Mouse (Mus musculus): ENCODE data around the gene Grb2.
A peak's percentile ranks its signal among the peaks of the same experiment; 100 is the strongest.

The Grb2 gene

DNA sequence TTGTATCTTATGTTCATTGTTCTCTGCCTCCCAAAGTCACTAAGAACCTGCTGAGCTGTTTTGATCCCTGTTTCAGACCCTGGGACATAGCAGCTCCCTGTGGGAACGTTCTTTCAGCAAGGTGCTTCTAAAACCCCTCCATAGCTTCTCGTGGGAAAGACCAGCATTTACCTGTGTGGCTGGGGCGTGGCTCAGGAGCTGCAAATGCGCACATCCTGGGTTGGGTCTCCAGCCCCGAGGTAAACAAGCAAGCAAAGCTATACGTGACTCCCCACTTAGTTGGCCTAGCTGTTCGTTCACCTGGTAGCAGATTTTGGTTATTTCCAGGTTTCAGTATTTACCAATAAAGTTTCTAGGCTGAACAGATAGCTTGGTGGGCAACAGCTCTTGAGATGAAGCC, 76.2 kb downstream of the Grb2 start:
- TF ChIP-seq GATA4 (IDR thresholded peaks at IDR 0.05; ENCODE audit: insufficient replicate concordance, low read length), result no peak

DNA sequence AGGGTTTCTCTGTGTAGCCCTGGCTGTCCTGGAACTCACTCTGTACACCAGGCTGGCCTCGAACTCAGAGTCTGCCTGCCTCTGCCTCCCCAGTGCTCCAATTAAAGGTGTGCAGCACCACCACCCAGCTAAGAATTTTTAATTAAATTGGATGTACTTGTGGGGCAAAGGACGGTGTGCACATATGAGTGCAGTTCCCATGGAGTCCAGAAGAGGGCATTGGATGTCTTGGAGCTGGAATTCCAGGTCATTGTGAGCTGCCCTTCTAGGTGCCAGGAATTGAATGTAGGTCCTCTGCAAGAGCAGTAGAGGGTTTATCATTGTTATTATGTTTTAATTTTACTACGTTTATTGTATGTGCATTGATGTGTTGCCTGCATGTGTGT, 76.9 kb downstream of the Grb2 start:
- TF ChIP-seq GATA4 (IDR thresholded peaks at IDR 0.05; ENCODE audit: insufficient replicate concordance, low read length), result no peak

DNA sequence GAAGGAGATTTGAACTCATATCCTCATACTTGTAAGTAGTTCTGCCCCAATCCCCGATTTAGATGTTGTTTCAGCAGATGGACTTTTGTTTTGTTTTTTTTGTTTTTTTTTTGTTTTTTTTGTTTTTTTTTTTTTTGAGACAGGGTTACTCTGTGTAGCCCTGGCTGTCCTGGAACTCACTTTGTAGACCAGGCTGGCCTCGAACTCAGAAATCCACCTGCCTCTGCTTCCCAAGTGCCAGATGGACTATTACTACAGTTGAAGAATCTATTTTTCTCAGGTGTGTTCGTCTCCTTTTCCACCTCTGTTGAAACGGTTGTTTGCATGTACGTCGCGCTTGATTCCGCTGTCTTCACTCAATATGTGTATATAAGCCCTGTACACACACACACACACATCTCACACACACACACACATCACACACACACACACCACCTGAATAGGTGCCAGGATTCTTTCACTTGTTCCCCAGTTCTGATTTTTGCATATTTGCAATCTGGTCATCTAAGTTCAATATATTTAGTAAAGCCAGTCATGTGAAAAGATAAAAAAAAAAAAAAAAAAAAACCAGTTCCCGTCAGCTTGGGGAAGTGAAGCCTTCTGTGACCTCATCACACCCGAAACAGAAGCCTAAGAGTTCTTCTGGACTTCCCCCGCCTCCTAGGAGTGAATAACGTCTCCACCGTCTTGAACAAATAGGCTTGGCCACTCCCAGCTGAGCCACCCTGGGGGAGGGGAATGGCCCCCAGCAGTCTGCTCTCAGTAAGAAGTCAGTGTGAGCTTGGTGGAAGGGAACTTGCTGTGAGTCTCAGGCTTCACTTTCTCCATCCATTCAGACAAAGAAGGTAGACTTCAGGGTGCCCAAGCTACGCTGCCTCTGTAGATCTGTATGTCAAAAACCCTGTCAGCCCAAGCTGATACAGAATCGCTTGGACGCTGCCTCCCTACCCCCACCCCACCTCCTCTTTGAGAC, 77.6 kb downstream of the Grb2 start:
- no peak for TF ChIP-seq GATA4 (IDR thresholded peaks at IDR 0.05; ENCODE audit: insufficient replicate concordance, low read length)

DNA sequence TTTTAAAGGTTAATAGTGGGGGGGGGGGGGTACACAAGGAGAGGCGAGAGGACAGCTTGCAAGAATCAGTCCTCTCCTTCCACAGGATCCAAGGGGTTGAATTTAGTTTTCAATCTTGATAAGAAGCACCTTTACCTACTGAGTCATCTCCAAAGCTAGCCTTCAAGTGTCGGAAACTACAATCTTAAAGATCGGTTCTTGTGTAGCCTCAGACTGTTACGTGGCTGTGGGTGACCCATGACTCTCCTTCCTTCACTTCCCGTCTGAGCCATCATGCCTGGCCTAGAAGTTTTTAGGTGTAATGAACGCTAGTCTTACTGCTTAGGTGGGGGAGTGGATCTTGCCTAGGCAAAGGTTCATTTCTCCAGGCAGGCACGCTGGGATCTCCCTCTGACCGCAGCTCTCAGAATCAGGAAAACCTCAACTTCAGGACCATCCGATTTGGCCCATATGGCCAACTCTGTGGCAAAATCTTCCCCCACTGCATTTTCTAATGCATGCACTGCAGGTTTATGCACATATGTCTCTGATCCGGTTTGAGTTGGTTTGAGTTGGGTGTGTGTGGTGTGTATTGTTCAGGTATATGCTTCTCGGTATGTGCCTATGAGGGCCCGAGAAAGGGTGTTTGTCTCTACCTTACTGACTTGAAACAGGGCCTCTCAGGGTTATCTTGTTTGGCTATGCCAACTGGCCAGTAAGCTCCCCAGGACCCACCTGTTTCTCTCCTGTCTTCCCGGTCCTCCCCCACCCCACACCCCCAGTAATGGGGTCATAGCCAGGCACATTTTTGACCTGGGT, 78.5 kb downstream of the Grb2 start:
- no peak for TF ChIP-seq GATA4 (IDR thresholded peaks at IDR 0.05; ENCODE audit: insufficient replicate concordance, low read length)

DNA sequence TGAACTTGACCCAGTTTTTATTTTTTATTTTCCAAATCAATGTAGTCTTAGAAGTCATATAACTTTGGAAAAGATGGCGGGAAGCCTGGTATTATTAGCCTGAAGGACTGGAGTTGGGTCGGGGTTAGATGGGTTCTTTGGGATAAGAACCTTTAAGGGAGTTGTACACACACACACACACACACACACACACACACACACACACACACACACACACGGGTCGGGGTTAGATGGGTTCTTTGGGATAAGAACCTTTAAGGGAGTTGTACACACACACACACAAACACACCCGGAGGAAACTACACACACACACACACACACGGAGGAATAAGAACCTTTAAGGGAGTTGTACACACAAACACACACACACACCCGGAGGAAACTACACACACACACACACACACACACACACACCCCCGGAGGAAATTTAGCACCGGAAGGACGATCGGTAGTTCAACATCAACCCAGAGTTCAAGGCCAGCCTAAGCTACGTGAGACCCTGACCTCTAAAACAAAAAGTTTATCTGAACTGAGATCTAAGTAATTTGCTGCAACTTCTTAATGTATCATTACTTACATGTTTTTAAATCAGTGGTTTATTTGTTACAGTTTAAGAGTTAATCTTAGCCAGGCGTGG, 79.8 kb downstream of the Grb2 start:
- no peak for TF ChIP-seq GATA4 (IDR thresholded peaks at IDR 0.05; ENCODE audit: insufficient replicate concordance, low read length)

DNA sequence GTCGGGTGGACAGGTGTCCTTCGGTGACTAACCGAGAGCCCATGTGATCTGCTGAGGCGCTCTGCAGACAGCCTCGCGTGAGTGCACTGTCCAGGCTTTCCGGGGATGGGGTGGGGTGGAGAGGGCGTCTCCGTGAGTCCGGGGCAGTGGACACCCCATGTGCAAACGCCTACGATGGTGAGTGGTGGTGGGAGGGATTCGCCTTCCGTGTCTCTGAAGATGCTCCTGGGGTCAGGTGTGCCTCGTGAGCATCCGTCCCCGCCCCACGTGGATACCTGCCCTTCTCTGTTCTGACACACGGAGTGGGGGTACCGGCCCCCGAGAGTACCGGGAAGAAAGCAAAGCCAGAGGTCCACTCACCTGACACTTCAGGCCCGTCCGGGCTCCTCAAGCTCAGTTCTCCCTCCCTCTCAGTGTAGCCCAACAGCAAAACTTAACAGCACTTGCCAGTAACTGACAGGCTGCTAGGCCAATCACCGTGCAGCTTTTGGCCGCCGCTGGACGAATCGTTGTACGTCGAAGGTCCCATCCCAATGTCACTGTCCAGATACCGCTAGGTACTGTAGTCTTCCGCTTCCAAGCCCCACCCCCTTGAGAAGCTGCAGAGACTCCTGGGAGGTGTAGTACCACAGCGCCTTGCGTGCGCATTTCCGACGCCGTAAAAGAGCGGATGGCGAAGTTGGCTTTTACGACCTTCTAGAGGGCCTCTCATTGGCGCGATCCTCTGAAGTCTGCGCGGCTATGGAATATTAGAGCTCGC, 80.5 kb downstream of the Grb2 start, which contains the start of gene Slc25a19:
TSS of gene Slc25a19 (minus strand) at position 591 of the 760 bp plus-strand sequence.
- peak; percentile 50 for TF ChIP-seq GATA4 (IDR thresholded peaks at IDR 0.05; ENCODE audit: insufficient replicate concordance, low read length)

DNA sequence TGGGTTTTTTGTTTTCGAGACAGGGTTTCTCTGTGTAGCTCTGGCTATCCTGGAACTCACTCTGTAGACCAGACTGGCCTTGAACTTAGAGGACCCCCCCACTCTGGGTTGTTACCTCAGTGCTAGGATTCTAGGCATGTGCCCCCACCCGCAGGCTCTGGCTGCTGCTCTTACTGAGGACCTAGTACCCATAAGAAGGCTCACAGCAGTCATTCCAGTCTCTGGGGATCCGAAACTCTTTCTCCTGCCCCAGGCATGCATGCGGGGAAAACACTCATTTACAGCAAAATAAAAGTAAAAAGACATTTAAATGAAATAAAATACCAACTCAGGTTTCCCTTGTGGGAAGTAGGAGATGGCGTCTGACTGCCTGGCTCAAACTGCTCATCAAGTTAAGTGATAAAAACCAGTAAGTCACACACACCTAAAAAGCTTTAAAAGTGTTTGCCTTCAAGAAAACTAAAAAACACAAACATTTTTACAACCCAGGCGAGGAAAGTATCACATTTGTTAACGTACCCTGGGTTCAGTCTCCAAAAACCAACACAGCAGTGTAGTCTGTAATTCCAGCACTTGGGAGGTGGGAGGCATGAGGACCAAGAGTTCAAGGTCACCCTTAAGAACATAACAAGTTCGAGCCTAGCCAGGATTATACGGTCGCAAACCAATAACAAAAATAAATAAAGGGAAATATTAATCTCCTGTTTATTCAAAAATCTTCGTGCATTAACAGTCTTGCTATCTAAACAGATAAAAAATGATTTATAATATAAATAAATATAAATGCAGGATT, 81.4 kb downstream of the Grb2 start:
- no peak for TF ChIP-seq GATA4 (IDR thresholded peaks at IDR 0.05; ENCODE audit: insufficient replicate concordance, low read length)

DNA sequence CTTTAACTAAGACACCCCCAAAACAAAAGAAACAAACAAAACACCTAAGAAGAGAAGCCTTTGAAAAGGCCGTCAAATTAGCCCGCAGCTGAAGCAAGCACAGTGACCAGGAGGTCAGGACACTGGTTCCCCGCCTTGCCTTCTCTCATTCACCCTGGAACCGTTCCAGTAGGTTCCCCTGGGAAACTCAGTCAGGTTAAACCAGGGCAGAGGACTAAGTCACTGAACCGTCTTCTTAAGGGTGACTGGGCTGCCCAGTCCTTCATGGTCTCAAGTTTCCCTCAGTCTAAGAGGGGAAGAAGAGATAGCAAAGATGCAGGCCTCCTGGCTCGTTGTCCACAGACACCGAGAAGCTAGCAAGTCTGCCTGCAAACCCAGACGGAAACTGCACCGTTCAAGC, 82.5 kb downstream of the Grb2 start:
- TF ChIP-seq GATA4 (IDR thresholded peaks at IDR 0.05; ENCODE audit: insufficient replicate concordance, low read length), result no peak

DNA sequence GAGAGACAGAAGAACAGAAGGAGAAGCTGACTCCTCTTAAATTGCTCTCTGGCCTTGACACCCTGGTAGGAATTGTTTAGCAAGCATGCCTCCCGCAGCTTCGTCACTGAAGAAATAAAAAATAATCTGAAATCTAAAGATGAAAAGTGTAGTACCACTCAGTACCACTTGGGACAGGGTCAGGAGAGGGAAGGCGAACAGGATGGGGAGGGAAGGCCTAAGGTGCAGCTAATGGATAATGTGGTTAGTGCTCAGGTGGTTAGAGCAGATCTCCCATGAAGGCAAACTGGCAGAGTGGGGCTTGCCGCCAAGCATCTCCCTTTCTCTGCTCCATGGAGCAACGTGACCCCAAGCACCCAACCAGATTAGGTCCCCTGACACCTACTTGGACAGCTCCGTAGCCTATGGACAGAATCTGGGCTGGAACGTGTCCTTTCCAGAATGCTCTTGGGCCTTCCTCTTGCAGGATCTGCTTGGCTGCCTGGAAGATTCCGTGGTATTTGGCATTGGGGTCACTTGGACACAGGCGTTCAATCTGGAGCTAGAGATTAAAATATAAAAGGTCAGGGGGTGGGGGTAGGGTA, 84.8 kb downstream of the Grb2 start:
- TF ChIP-seq GATA4 (IDR thresholded peaks at IDR 0.05; ENCODE audit: insufficient replicate concordance, low read length), result no peak

DNA sequence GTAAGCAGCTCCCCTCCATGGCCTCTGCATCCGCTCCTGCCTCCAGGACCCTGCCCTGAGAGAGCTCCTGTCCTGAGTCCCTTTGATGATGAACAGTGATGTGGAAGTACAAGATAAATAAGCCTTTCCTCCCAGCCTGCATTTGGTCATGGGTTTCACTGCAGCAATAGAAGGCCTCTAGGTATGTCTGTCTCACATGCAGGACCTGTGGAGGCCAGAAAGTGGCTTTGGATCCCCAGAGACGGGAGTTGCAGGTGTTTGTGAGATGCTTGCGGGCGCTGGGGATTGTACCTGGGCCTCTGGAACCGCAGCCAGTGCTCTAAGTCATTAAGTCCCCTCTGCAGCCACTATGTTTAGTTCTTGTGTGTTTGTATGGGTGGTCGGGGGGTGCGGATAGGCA, 88.4 kb downstream of the Grb2 start:
- no peak for TF ChIP-seq GATA4 (IDR thresholded peaks at IDR 0.05; ENCODE audit: insufficient replicate concordance, low read length)

DNA sequence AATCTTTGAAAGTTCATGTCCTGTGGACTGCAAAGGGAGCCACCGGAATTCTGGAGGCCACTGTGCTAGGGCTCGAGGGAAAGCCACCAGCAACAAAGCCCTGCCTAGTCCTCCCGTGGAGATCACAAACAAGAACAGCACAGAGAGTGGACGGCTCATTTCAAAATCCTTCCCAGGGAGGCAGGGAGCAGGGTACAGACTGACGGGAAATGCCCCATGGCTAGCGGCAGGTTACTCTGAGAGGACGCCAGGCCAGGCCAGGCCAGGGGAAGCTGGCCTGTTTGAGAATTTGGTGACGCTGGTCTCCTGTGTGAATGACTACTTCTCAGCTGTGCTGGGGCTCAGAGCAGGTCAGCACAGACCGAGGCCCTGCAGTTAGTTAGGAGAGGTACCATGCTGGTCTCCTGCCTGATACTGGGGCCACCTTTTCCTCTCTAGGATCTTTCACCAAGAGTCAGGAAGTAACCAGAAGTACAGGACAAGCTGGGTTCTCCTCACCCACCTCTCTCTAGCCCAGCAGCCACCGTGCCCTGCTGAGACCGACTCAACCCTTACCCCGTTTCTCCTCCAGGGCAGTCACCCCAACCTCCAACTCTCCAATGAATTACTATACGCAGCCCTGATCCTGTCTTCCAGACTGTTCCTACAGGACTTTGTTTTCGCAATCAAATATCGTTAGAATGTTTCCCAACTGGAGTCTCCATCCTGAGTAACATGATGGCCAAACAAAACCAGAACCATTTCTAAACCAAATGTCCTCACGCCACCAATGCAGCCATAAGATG, 89.5 kb downstream of the Grb2 start:
- TF ChIP-seq GATA4 (IDR thresholded peaks at IDR 0.05; ENCODE audit: insufficient replicate concordance, low read length), result no peak

DNA sequence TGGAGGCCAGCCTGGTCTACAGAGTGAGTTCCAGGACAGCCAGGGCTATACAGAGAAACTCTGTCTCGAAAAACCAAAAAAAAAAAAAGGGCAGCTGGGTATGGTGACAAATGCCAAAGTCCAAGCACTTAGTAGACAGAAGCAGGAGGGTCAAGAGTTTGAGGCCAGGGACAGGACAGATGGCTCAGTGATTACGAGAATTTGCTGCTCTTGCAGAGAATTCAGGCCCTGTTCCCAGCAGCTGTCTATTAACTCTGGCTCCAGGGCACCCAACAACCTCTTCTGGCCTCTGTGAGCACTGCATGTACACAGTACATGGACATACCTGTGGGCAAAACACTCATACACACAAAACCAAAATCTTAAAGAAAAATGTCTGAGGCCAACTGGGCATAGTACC, 90.4 kb downstream of the Grb2 start:
- TF ChIP-seq GATA4 (IDR thresholded peaks at IDR 0.05; ENCODE audit: insufficient replicate concordance, low read length), result peak; percentile 40; the same call in 1 of the 2 replicates

DNA sequence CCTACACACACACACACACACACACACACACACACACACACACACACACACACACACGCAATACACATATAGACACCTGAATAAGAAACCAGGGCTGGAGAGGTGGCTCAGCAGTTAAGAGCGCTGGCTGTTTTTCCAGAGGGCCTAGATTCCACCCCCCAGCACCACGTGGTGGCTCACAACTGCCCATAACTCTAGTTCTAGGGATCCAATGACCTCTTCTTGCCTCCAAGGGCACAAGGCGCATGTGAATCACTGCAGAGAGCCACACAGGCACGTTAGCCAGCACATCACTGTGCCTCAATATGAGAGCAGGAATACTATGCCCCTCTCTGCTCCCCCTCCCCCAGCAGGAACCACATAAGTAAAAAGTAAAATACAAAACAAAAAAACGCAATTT, 91.5 kb downstream of the Grb2 start:
- TF ChIP-seq GATA4 (IDR thresholded peaks at IDR 0.05; ENCODE audit: insufficient replicate concordance, low read length), result no peak
